Mouse (Mus musculus) lung, adult 2 months (tissue): Measurements from ENCODE around the gene Adgrb2. TPM values are rescaled to one million over a fixed set of nuclear protein-coding genes. Genes with fewer than 3 reads are reported as not detected.

Experiments
- DNase-seq: peaks from one replicate; pipeline ENCODE4 v3.0.0; 2022
- H3K4me1 ChIP-seq: fragments of 200-500 bp; 2 replicates; pipeline ENCODE4 v1.6.1; 2011; ENCODE audit warnings: low read length; ENCODE audit not compliant: control insufficient read depth, insufficient read depth
- H3K4me3 ChIP-seq: fragments of 200-500 bp; replicated peaks from 2 replicates; pipeline ENCODE3; 2011; ENCODE audit warnings: low read depth, mild to moderate bottlenecking, control low read depth, low read length; ENCODE audit errors: extremely low read depth
- CTCF ChIP-seq: fragments of 200-500 bp; IDR thresholded peaks from 2 replicates; pipeline ENCODE4 v1.5.1; 2011; ENCODE audit warnings: mild to moderate bottlenecking, low read length, control low read depth; ENCODE audit not compliant: insufficient read depth
- POLR2A ChIP-seq: fragments of 200-500 bp; IDR thresholded peaks from 2 replicates; pipeline ENCODE4 v1.6.1; 2011; ENCODE audit warnings: low read depth, mild to moderate bottlenecking, control low read depth, low read length, borderline replicate concordance; ENCODE audit errors: extremely low read depth
- WGBS: fragments of 180-500 bp; shearing (Covaris S2); methylation state at CpG from one replicate; pipeline ENCODE4 v1.1.7; 2018; 5-methylcytosine and 5-hydroxymethylcytosine counted together
- polyA plus RNA-seq: library from polyadenylated mRNA; depleted of rRNA; stranded (reverse); fragments of >200 nt; gene quantifications from 2 replicates; pipeline ENCODE4 v1.2.3, GENCODE M21; 2012

Gene Adgrb2
- polyA plus RNA-seq, 1 experiment: 0.80 TPM

DNA sequence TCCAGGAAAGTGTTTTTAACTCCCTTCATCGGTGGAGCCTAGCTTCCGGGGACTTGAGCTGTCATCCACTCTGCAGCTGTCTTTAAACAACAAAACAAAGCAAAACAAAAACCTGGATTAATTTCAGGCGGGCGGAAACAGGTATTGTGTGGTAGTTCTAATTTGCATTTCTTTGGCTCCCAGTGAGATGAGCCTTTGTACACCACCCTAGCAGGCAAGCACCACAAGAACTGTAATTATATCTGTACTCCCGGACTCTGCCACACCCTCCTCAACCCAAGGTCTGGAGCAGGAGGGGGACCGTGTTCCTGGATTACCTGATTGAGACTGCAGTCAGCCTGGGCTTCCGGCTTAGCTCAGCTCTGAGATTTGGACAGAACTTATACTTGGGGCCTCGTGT, 14.5 kb upstream of the Adgrb2 start:
- DNase-seq: no peak
- Histone ChIP-seq H3K4me1 (no peaks in the 10 kb centered on the region), H3K4me3 (no peak overlapping the region)
- TF ChIP-seq POLR2A: no peak
- TF ChIP-seq CTCF: no peak
- 65% methylated on average over 8 of the region's 8 CpGs for WGBS

DNA sequence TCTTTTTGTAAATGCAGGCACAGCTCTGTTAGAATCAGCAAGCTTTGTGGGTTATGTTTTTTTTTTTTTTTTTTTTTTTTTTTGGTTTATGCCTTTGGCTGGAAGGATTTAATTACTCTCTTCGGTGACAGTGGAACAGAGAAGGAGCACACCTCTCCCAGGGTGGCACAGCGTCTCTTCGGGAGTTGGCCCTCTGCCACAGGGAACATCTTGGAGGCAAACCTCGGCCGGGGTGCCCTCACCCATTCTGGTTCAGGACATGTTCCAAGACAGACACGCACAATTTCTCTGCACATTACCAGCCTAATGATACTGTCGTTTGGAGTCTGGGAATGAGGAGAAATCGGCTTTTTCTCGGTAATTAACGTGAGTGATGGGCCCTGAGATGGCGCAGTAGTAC, 13.8 kb upstream of the Adgrb2 start:
- no peak for DNase-seq
- no peaks in the 10 kb centered on the region for H3K4me1 ChIP-seq
- H3K4me3 ChIP-seq: no peak overlapping the region
- 79% methylated on average over 11 of the region's 11 CpGs for WGBS
- TF ChIP-seq POLR2A (no peak), CTCF (no peak)

DNA sequence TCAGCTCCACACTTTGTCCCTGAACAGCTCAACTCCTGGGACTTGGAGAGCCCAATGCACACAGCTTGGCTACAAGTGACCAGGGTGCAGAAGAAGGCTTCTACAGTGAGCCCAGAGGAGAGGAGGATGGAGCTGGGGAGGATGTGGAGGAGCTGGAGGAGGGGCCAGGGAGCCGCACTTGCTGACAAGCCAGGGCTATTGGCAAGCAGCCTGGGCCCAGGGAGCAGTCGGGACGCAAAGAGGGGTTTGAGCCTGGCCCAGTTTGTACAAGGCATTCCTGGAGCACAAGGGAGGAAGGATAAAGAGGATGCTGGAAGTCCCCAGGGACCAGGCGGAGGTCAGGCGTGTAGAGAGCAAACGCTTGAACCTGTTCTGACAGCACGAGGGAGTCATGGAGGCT, 12.7 kb upstream of the Adgrb2 start:
- H3K4me1 ChIP-seq: no peaks in the 10 kb centered on the region
- WGBS: 26% methylated on average over 7 of the region's 7 CpGs
- TF ChIP-seq POLR2A: no peak
- no peak for TF ChIP-seq CTCF
- DNase-seq: no peak
- no peak overlapping the region for H3K4me3 ChIP-seq

DNA sequence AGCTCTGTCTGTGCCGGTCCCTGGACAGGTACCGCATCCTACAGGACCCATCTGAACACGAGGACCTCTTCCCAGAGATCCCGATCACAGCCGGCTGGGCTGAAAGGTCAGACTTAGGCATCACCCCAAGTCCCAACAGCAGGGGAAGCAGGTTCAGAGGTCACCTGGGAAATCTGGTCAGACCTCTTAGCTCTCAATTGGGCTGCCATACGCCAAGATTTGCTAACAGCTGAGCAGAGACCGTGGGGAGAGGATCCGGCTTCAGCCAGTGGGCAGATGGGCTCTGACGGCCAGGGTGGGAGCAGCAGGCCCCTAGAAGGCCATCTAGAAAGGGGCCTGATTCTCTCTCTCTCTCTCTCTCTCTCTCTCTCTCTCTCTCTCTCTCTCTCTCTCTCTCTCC, 10.4 kb upstream of the Adgrb2 start:
- WGBS: 61% methylated on average over 9 of the region's 9 CpGs
- TF ChIP-seq CTCF (no peak), POLR2A (no peak)

DNA sequence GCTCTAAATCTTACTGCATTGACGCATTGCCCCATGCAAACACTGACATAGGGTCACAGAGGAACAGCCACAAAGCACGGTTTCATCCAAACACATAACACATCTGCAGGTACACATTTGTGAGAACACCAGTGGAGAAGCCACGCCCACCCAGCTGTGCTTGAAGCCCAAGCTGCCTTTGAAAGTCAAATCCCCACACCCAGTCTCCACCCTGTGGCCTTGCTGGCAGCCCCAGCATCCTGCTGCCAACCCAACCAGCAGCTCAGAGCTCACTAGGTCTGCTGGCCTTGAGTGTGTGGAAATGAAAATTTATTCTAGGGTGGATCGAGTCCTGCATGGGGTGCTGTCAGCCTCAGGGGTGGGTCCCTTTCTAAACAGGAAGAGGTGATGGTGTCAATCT, 7.4 kb upstream of the Adgrb2 start:
- Histone ChIP-seq H3K4me3 (no peak overlapping the region), H3K4me1 (no peaks in the 10 kb centered on the region)
- TF ChIP-seq POLR2A (no peak), CTCF (no peak)
- DNase-seq: no peak
- 55% methylated on average over 4 of the region's 4 CpGs for WGBS

More for the DNA sequence above, 10.4 kb upstream of the Adgrb2 start:
- Histone ChIP-seq H3K4me1 (no peaks in the 10 kb centered on the region), H3K4me3 (no peak overlapping the region)
- no peak for DNase-seq

DNA sequence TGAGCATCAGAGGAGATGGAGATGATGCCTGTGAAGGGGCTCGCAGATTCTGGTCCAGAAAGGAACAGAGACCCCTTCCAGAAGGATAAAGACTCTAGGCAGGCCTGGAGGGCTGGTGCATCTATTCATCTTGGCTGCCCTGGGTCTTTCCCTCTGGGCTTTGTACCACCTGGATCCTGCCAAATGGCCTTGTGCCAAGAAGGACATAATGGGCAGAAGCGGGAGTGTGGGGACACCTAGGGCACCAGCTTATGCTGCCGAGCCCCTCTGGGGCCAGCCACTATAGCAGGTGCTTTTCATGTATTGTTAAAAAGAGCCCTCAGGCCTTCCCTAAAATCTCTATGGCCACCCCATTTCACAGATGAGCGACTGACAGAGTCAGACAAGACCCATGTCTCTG, 6.4 kb upstream of the Adgrb2 start:
- 66% methylated on average over 4 of the region's 4 CpGs for WGBS
- no peaks in the 10 kb centered on the region for H3K4me1 ChIP-seq
- DNase-seq: no peak
- no peak overlapping the region for H3K4me3 ChIP-seq
- TF ChIP-seq CTCF (no peak), POLR2A (no peak)

DNA sequence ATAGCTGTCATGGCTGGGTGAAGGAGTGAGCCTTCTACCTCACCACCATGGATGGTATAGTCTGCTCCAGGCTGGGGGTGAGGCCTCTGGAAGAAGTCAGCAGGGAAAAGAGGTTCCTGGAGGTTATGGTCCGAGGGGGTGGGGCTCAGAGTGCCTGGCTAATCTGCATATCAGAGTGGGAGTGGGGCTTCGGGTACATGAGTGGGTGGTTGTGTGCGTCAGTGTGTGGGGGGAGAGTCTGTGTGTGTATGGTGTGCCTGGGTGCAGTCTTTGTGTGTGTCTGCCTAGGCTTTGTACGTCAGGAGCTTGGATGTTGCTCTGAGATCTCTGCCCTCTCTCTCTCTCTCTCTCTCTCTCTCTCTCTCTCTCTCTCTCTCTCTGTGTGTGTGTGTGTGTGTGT, 5.7 kb upstream of the Adgrb2 start:
- TF ChIP-seq CTCF (no peak), POLR2A (no peak)
- DNase-seq: no peak
- Histone ChIP-seq H3K4me1 (no peaks in the 10 kb centered on the region), H3K4me3 (no peak overlapping the region)
- WGBS: 60% methylated on average over 4 of the region's 4 CpGs

DNA sequence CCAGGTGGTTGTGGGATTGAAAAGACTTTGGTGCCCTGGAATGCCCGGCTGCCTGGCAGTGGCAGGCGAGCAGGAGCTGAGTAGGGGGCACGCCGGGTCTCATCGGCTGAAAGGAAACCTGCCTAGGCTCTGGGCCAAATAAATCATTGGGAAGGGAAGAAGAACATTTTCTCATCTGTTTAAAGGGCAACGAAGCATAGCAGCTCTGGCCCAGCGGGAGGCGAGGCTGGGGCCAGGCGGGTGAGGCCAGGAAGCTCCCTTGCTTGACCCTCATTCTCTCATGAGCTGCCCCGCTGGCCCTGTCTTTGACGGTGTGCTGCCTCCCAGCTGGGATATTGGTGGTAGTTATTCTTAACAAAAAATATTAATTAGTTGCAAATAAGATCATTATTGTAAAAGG, 3.0 kb upstream of the Adgrb2 start:
- no peak overlapping the region for H3K4me3 ChIP-seq
- H3K4me1 ChIP-seq: peaks cover 8% of the 10 kb centered on the region
- TF ChIP-seq POLR2A (no peak), CTCF (no peak)
- DNase-seq: no peak
- 68% methylated on average over 11 of the region's 11 CpGs for WGBS

DNA sequence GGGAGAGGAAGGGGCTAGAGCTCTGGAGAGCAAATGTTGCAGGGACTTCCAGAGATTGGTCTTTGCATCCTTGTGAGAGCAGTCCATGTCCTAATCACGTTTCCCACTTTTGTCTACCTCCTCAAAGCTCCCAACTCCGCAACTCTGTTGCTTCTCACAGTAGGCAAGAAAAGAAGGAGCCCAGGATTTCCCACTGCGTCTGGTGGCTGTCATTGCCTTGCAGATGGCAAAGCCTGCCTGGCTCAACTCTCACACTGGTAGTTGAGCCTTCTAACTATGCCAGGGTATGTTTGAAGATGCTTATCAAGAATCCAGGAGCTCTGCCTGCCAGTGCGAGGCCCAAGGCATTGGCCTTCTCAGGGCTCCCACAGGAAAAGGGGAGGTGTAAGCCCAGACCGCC, 1.6 kb upstream of the Adgrb2 start:
- no peak for TF ChIP-seq CTCF
- no peak for TF ChIP-seq POLR2A
- Histone ChIP-seq H3K4me3 (no peak overlapping the region), H3K4me1 (peaks cover 14% of the 10 kb centered on the region)
- no peak for DNase-seq
- 41% methylated on average over 5 of the region's 5 CpGs for WGBS

DNA sequence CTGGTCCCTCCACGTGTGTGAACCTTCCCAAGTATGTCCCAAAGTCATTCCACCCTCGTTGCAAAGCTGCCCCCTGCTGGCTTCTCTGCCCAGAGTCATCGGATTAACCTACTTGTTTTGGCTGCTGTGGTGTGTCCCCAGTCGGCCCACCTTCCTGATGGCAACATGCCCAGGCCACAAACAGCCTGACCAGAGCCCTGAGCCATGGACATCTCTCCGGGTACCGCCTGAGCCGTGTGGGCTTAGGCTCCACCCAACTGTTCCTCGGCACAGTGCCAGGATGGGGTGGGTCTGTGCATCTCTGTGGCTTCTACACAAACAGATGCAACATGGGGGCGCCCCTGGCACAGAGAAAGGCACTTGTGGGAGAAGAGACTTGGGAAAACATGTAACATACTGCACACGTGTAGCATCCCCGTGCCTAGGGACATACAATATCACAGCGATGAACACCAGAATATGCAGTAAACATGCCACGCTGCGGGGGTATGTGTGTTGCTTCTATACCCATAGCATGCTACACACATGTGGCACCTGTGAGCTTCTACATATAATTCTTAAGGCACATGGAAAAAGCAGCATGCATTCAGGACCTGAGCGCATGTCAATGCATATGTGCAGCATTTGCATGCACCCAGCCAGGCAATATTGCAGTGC, 778 bp upstream of the Adgrb2 start:
- TF ChIP-seq CTCF: peak; percentile 54
- TF ChIP-seq POLR2A: no peak
- Histone ChIP-seq H3K4me3 (peak overlapping the region; percentile 26), H3K4me1 (peaks cover 14% of the 10 kb centered on the region)
- WGBS: 6% methylated on average over 15 of the region's 15 CpGs
- DNase-seq: peak; percentile 49
